Mouse (Mus musculus): Measurements from ENCODE around the gene Maged2. TPM values are rescaled to one million over a fixed set of nuclear protein-coding genes. Genes with fewer than 3 reads are reported as not detected.
"Not testable (repeated sequence)": the region's sequence is repeated elsewhere in the genome, so short reads cannot be mapped to it uniquely, and the experiment has no call there.

Maged2 gene
- polyA plus RNA-seq (2016; fragmentation: Nextera tagmentation; extraction: Ambion mirVana), result 638 and 695 TPM in 2 replicates

GRCm38 (mm10) chrX:150814139-150814469 lies at the start of gene Maged2:
Gene Maged2, minus strand, starts transcription at chrX:150814345.
- WGBS, result 15% methylated on average over 7 of the region's 7 CpGs
- Histone ChIP-seq H3K36me3 (peaks cover 31% of the 10 kb centered on the region), H3K4me3 (peak within 1 kb of the TSS; percentile 62), H3K27me3 (ENCODE audit: insufficient read depth, poor library complexity, severe bottlenecking) (no peaks in the 10 kb centered on the region), H3K9me3 (no peaks in the 10 kb centered on the region), H3K27ac (peak within 1 kb of the TSS; percentile 86), H3K4me1 (0 out of 2 replicates have a peak, but pooled peaks cover 5% of the 10 kb centered on the region)
- peak; percentile 81 for DNase-seq (ENCODE audit: low spot score)

- H3K27me3 ChIP-seq (ENCODE audit: insufficient read depth, poor library complexity, severe bottlenecking), result no peaks in the 10 kb centered on the region
- H3K4me3 ChIP-seq, result no peak overlapping the region
- H3K9me3 ChIP-seq, result no peaks in the 10 kb centered on the region
- H3K27ac ChIP-seq, result 0 out of 2 replicates have a peak overlapping the region, but pooled peaks have one; percentile 10
- H3K4me1 ChIP-seq, result peaks cover 9% of the 10 kb centered on the region; the same call in 1 of the 2 replicates
- DNase-seq (ENCODE audit: low spot score), result peak; percentile 80
- no peaks in the 10 kb centered on the region for H3K36me3 ChIP-seq
- 35% methylated on average over 8 of the region's 8 CpGs for WGBS
Observed at GRCm38 (mm10) chrX:150848230-150848629, 34.1 kb upstream of the Maged2 start.

GRCm38 (mm10) chrX:150845480-150846205 lies 31.5 kb upstream of the Maged2 start:
- not testable (repeated sequence) for DNase-seq (ENCODE audit: low spot score); H3K36me3 ChIP-seq; H3K9me3 ChIP-seq; H3K27me3 ChIP-seq (ENCODE audit: insufficient read depth, poor library complexity, severe bottlenecking); H3K27ac ChIP-seq; H3K4me1 ChIP-seq; H3K4me3 ChIP-seq
- 58% methylated on average over 4 of the region's 10 CpGs for WGBS

- 79% methylated on average over 2 of the region's 4 CpGs for WGBS
- H3K9me3 ChIP-seq, H3K4me1 ChIP-seq: not testable (repeated sequence)
Observed at GRCm38 (mm10) chrX:150843257-150843656, 29.1 kb upstream of the Maged2 start.

GRCm38 (mm10) chrX:150830297-150830696 lies 16.2 kb upstream of the Maged2 start:
- no peak overlapping the region for H3K4me3 ChIP-seq
- no peak overlapping the region for H3K27ac ChIP-seq
- no peaks in the 10 kb centered on the region for H3K4me1 ChIP-seq
- no peak for DNase-seq (ENCODE audit: low spot score)
- no peaks in the 10 kb centered on the region for H3K36me3 ChIP-seq
- no peaks in the 10 kb centered on the region for H3K9me3 ChIP-seq
- no peaks in the 10 kb centered on the region; the same call in 1 of the 2 replicates for H3K27me3 ChIP-seq (ENCODE audit: insufficient read depth, poor library complexity, severe bottlenecking)
- 65% methylated on average over 4 of the region's 4 CpGs for WGBS

More at GRCm38 (mm10) chrX:150843257-150843656, 29.1 kb upstream of the Maged2 start:
- not testable (repeated sequence) for H3K36me3 ChIP-seq; DNase-seq (ENCODE audit: low spot score); H3K27me3 ChIP-seq (ENCODE audit: insufficient read depth, poor library complexity, severe bottlenecking); H3K27ac ChIP-seq; H3K4me3 ChIP-seq

GRCm38 (mm10) chrX:150817278-150817677 lies 3.1 kb upstream of the Maged2 start:
- Histone ChIP-seq H3K36me3 (no peaks in the 10 kb centered on the region), H3K9me3 (no peaks in the 10 kb centered on the region), H3K4me1 (no peaks in the 10 kb centered on the region), H3K27ac (no peak overlapping the region), H3K27me3 (ENCODE audit: insufficient read depth, poor library complexity, severe bottlenecking) (no peaks in the 10 kb centered on the region), H3K4me3 (no peak overlapping the region)
- no peak for DNase-seq (ENCODE audit: low spot score)

- 71% methylated on average over 1 of the region's 1 CpGs for WGBS
Observed at GRCm38 (mm10) chrX:150815601-150816000, 1.5 kb upstream of the Maged2 start.

GRCm38 (mm10) chrX:150813464-150814138 lies 544 bp downstream of the Maged2 start:
- H3K4me3 ChIP-seq, result peak overlapping the region; percentile 62
- H3K27ac ChIP-seq, result peak overlapping the region; percentile 86
- 0 out of 2 replicates have a peak, but pooled peaks cover 5% of the 10 kb centered on the region for H3K4me1 ChIP-seq
- DNase-seq (ENCODE audit: low spot score), result no peak
- H3K9me3 ChIP-seq, result no peaks in the 10 kb centered on the region
- no peaks in the 10 kb centered on the region for H3K27me3 ChIP-seq (ENCODE audit: insufficient read depth, poor library complexity, severe bottlenecking)
- 19% methylated on average over 16 of the region's 16 CpGs for WGBS
- H3K36me3 ChIP-seq, result peaks cover 36% of the 10 kb centered on the region

More at GRCm38 (mm10) chrX:150815601-150816000, 1.5 kb upstream of the Maged2 start:
- Histone ChIP-seq H3K4me3 (no peak overlapping the region), H3K36me3 (peaks cover 16% of the 10 kb centered on the region), H3K27me3 (ENCODE audit: insufficient read depth, poor library complexity, severe bottlenecking) (no peaks in the 10 kb centered on the region), H3K9me3 (no peaks in the 10 kb centered on the region), H3K4me1 (0 out of 2 replicates have a peak, but pooled peaks cover 5% of the 10 kb centered on the region), H3K27ac (no peak overlapping the region)
- DNase-seq (ENCODE audit: low spot score), result no peak

- Histone ChIP-seq H3K27me3 (ENCODE audit: insufficient read depth, poor library complexity, severe bottlenecking) (no peaks in the 10 kb centered on the region), H3K36me3 (peaks cover 39% of the 10 kb centered on the region), H3K4me3 (peak overlapping the region; percentile 62), H3K27ac (peak overlapping the region; percentile 86), H3K9me3 (no peaks in the 10 kb centered on the region), H3K4me1 (0 out of 2 replicates have a peak, but pooled peaks cover 5% of the 10 kb centered on the region)
- DNase-seq (ENCODE audit: low spot score), result peak; percentile 96
- WGBS, result 20% methylated on average over 24 of the region's 24 CpGs
Observed at GRCm38 (mm10) chrX:150812787-150813298, 1.3 kb downstream of the Maged2 start.

GRCm38 (mm10) chrX:150800987-150801386 lies 13.2 kb downstream of the Maged2 start:
- not testable (repeated sequence) for H3K27ac ChIP-seq, H3K9me3 ChIP-seq
- WGBS, result 75% methylated on average over 2 of the region's 4 CpGs

GRCm38 (mm10) chrX:150798493-150799177 lies 15.5 kb downstream of the Maged2 start:
- DNase-seq (ENCODE audit: low spot score); H3K36me3 ChIP-seq; H3K27ac ChIP-seq; H3K4me1 ChIP-seq; H3K9me3 ChIP-seq; H3K4me3 ChIP-seq; H3K27me3 ChIP-seq (ENCODE audit: insufficient read depth, poor library complexity, severe bottlenecking): not testable (repeated sequence)
- WGBS, result 62% methylated on average over 6 of the region's 10 CpGs

More at GRCm38 (mm10) chrX:150800987-150801386, 13.2 kb downstream of the Maged2 start:
- H3K27me3 ChIP-seq (ENCODE audit: insufficient read depth, poor library complexity, severe bottlenecking); H3K36me3 ChIP-seq; H3K4me3 ChIP-seq; DNase-seq (ENCODE audit: low spot score); H3K4me1 ChIP-seq: not testable (repeated sequence)

Measured in heart, embryonic 10.5 days (tissue).